Mouse (Mus musculus): Measurements from ENCODE around the gene Bmyc. TPM values are rescaled to one million over a fixed set of nuclear protein-coding genes. Genes with fewer than 3 reads are reported as not detected.

Bmyc gene
- polyA plus RNA-seq (2015; fragmentation: Nextera tagmentation; extraction: Ambion mirVana) = 47.0 and 47.6 TPM in 2 replicates

GRCm38 (mm10) chr2:25706643-25707481 is at the start of gene Bmyc:
Gene Bmyc (plus strand): TSS chr2:25706739.
- peak within 1 kb of the TSS; percentile 81 for H3K4me3 ChIP-seq
- peak within 1 kb of the TSS; percentile 91 for H3K9ac ChIP-seq
- H3K4me2 ChIP-seq = peak within 1 kb of the TSS; percentile 97
- no peaks in the 10 kb centered on the region for H3K27me3 ChIP-seq (replicated peaks)
- H3K4me1 ChIP-seq = peaks cover 14% of the 10 kb centered on the region
- H3K27ac ChIP-seq (replicated peaks) = peak within 1 kb of the TSS; percentile 70
- WGBS = under 1% methylated on average over 78 of the region's 78 CpGs
- H3K9me3 ChIP-seq = no peaks in the 10 kb centered on the region
- ATAC-seq (ENCODE audit: extremely low read depth, insufficient number of reproducible peaks, low FRiP score, low TSS enrichment) = peak; percentile 71; the same call in 1 of the 2 replicates
- no peaks in the 10 kb centered on the region for H3K36me3 ChIP-seq

GRCm38 (mm10) chr2:25657246-25657645 is 49.3 kb upstream of the Bmyc start:
- no peak overlapping the region for H3K27ac ChIP-seq (replicated peaks)
- peaks cover 23% of the 10 kb centered on the region for H3K27me3 ChIP-seq (replicated peaks)
- H3K9me3 ChIP-seq = no peaks in the 10 kb centered on the region
- H3K4me1 ChIP-seq = no peaks in the 10 kb centered on the region
- no peaks in the 10 kb centered on the region for H3K36me3 ChIP-seq
- no peak for ATAC-seq (ENCODE audit: extremely low read depth, insufficient number of reproducible peaks, low FRiP score, low TSS enrichment)
- H3K4me2 ChIP-seq = no peak overlapping the region
- WGBS = 67% methylated on average over 4 of the region's 4 CpGs
- H3K4me3 ChIP-seq = no peak overlapping the region
- no peak overlapping the region for H3K9ac ChIP-seq

GRCm38 (mm10) chr2:25657652-25658051 is 48.9 kb upstream of the Bmyc start, which contains the start of gene Lcn5:
Gene Lcn5 (plus strand): TSS chr2:25657952.
- Histone ChIP-seq H3K4me1 (no peaks in the 10 kb centered on the region), H3K27ac (replicated peaks) (no peak within 1 kb of the TSS), H3K9me3 (no peaks in the 10 kb centered on the region), H3K36me3 (no peaks in the 10 kb centered on the region), H3K9ac (no peak within 1 kb of the TSS), H3K4me2 (no peak within 1 kb of the TSS), H3K4me3 (no peak within 1 kb of the TSS), H3K27me3 (replicated peaks) (peaks cover 23% of the 10 kb centered on the region)
- ATAC-seq (ENCODE audit: extremely low read depth, insufficient number of reproducible peaks, low FRiP score, low TSS enrichment) = no peak

- no peak for ATAC-seq (ENCODE audit: extremely low read depth, insufficient number of reproducible peaks, low FRiP score, low TSS enrichment)
These were observed 46.3 kb upstream of the Bmyc start for GRCm38 (mm10) chr2:25660279-25660678.

GRCm38 (mm10) chr2:25661245-25661970 is 45.1 kb upstream of the Bmyc start:
- 72% methylated on average over 6 of the region's 6 CpGs for WGBS
- no peaks in the 10 kb centered on the region for H3K27me3 ChIP-seq (replicated peaks)
- no peak for ATAC-seq (ENCODE audit: extremely low read depth, insufficient number of reproducible peaks, low FRiP score, low TSS enrichment)

More at GRCm38 (mm10) chr2:25660279-25660678, 46.3 kb upstream of the Bmyc start:
- WGBS = 80% methylated on average over 8 of the region's 8 CpGs
- Histone ChIP-seq H3K4me3 (no peak overlapping the region), H3K9me3 (no peaks in the 10 kb centered on the region), H3K27ac (replicated peaks) (no peak overlapping the region), H3K4me2 (no peak overlapping the region), H3K36me3 (no peaks in the 10 kb centered on the region), H3K9ac (no peak overlapping the region), H3K4me1 (no peaks in the 10 kb centered on the region), H3K27me3 (replicated peaks) (peaks cover 7% of the 10 kb centered on the region; the same call in 1 of the 2 replicates)

GRCm38 (mm10) chr2:25663511-25663910 is 43.0 kb upstream of the Bmyc start:
- ATAC-seq (ENCODE audit: extremely low read depth, insufficient number of reproducible peaks, low FRiP score, low TSS enrichment) = no peak
- peaks cover 5% of the 10 kb centered on the region; the same call in 1 of the 2 replicates for H3K27me3 ChIP-seq (replicated peaks)

More at GRCm38 (mm10) chr2:25661245-25661970, 45.1 kb upstream of the Bmyc start:
- H3K9ac ChIP-seq = no peak overlapping the region
- no peaks in the 10 kb centered on the region for H3K9me3 ChIP-seq
- no peak overlapping the region for H3K4me3 ChIP-seq
- H3K4me2 ChIP-seq = no peak overlapping the region
- H3K27ac ChIP-seq (replicated peaks) = no peak overlapping the region
- H3K36me3 ChIP-seq = no peaks in the 10 kb centered on the region
- no peaks in the 10 kb centered on the region for H3K4me1 ChIP-seq

GRCm38 (mm10) chr2:25664125-25664524 is 42.4 kb upstream of the Bmyc start:
- 76% methylated on average over 5 of the region's 5 CpGs for whole genome bisulfite sequencing

More at GRCm38 (mm10) chr2:25663511-25663910, 43.0 kb upstream of the Bmyc start:
- H3K4me1 ChIP-seq = no peaks in the 10 kb centered on the region
- H3K36me3 ChIP-seq = no peaks in the 10 kb centered on the region
- 68% methylated on average over 1 of the region's 1 CpGs for WGBS
- no peak overlapping the region for H3K4me2 ChIP-seq
- no peak overlapping the region for H3K9ac ChIP-seq
- H3K9me3 ChIP-seq = no peaks in the 10 kb centered on the region
- H3K4me3 ChIP-seq = no peak overlapping the region
- no peak overlapping the region for H3K27ac ChIP-seq (replicated peaks)

GRCm38 (mm10) chr2:25666516-25666915 is 40.0 kb upstream of the Bmyc start:
- H3K4me2 ChIP-seq = no peak overlapping the region
- no peak overlapping the region for H3K4me3 ChIP-seq
- 53% methylated on average over 1 of the region's 1 CpGs for WGBS
- H3K9ac ChIP-seq = no peak overlapping the region
- H3K27me3 ChIP-seq (replicated peaks) = peaks cover 5% of the 10 kb centered on the region; the same call in 1 of the 2 replicates
- ATAC-seq (ENCODE audit: extremely low read depth, insufficient number of reproducible peaks, low FRiP score, low TSS enrichment) = no peak
- H3K4me1 ChIP-seq = no peaks in the 10 kb centered on the region
- no peaks in the 10 kb centered on the region for H3K36me3 ChIP-seq
- H3K9me3 ChIP-seq = no peaks in the 10 kb centered on the region
- H3K27ac ChIP-seq (replicated peaks) = no peak overlapping the region

More at GRCm38 (mm10) chr2:25664125-25664524, 42.4 kb upstream of the Bmyc start:
- Histone ChIP-seq H3K27me3 (replicated peaks) (peaks cover 5% of the 10 kb centered on the region; the same call in 1 of the 2 replicates), H3K27ac (replicated peaks) (no peak overlapping the region), H3K9me3 (no peaks in the 10 kb centered on the region), H3K4me3 (no peak overlapping the region), H3K36me3 (no peaks in the 10 kb centered on the region), H3K4me2 (no peak overlapping the region), H3K4me1 (no peaks in the 10 kb centered on the region), H3K9ac (no peak overlapping the region)
- no peak for ATAC-seq (ENCODE audit: extremely low read depth, insufficient number of reproducible peaks, low FRiP score, low TSS enrichment)

- WGBS = 84% methylated on average over 3 of the region's 3 CpGs
- no peak for ATAC-seq (ENCODE audit: extremely low read depth, insufficient number of reproducible peaks, low FRiP score, low TSS enrichment)
- Histone ChIP-seq H3K4me2 (no peak within 1 kb of the TSS), H3K9me3 (no peaks in the 10 kb centered on the region), H3K9ac (no peak within 1 kb of the TSS), H3K4me1 (no peaks in the 10 kb centered on the region), H3K4me3 (no peak within 1 kb of the TSS), H3K27ac (replicated peaks) (no peak within 1 kb of the TSS), H3K27me3 (replicated peaks) (peaks cover 10% of the 10 kb centered on the region; the same call in 1 of the 2 replicates), H3K36me3 (no peaks in the 10 kb centered on the region)
These were observed 30.1 kb upstream of the Bmyc start, which contains the start of gene Lcn6 for GRCm38 (mm10) chr2:25676486-25676885. Gene Lcn6 (plus strand): TSS chr2:25676786.

GRCm38 (mm10) chr2:25679559-25679958 is 27.0 kb upstream of the Bmyc start:
- no peak for ATAC-seq (ENCODE audit: extremely low read depth, insufficient number of reproducible peaks, low FRiP score, low TSS enrichment)
- H3K4me3 ChIP-seq = no peak overlapping the region
- H3K4me1 ChIP-seq = no peaks in the 10 kb centered on the region
- 68% methylated on average over 6 of the region's 6 CpGs for WGBS
- H3K4me2 ChIP-seq = no peak overlapping the region
- H3K27ac ChIP-seq (replicated peaks) = no peak overlapping the region
- H3K9me3 ChIP-seq = no peaks in the 10 kb centered on the region
- H3K36me3 ChIP-seq = no peaks in the 10 kb centered on the region
- H3K9ac ChIP-seq = no peak overlapping the region
- peaks cover 10% of the 10 kb centered on the region; the same call in 1 of the 2 replicates for H3K27me3 ChIP-seq (replicated peaks)

- Histone ChIP-seq H3K4me1 (no peaks in the 10 kb centered on the region), H3K4me2 (no peak within 1 kb of the TSS), H3K27me3 (replicated peaks) (peaks cover 10% of the 10 kb centered on the region; the same call in 1 of the 2 replicates), H3K27ac (replicated peaks) (no peak within 1 kb of the TSS), H3K9ac (no peak within 1 kb of the TSS), H3K4me3 (no peak within 1 kb of the TSS), H3K36me3 (no peaks in the 10 kb centered on the region), H3K9me3 (no peaks in the 10 kb centered on the region)
- no peak for ATAC-seq (ENCODE audit: extremely low read depth, insufficient number of reproducible peaks, low FRiP score, low TSS enrichment)
- 50% methylated on average over 2 of the region's 2 CpGs for WGBS
These were observed 24.1 kb upstream of the Bmyc start, which contains the start of gene Lcn10 for GRCm38 (mm10) chr2:25682426-25682825. Gene Lcn10 (plus strand): TSS chr2:25682726.

All from heart, embryonic 13.5 days (tissue).